Mouse (Mus musculus): ENCODE measurements around the gene Lag3.

DNA sequence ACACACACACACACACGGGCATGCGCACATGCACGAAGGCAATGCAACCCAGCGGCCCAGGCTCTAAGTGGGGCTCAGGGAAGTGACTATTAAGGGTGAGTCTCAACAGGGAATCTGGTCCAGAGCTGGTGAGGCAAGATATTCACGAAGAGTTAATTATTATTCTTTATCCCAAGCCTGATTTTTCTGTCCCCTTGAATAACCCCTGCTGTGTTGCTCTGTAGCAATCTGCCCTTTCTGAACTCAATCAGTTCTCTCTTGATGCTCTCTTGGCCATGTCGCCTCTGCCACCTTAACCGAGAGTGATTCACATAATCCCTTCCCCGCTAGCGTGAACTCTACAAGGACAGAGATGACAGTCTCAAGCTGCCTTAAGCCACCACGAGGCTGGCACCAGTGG is 28.2 kb downstream of the Lag3 start:
- no peak for TF ChIP-seq KAT2A (IDR thresholded peaks at IDR 0.05; ENCODE audit: insufficient replicate concordance, low read length)
- no peak for TF ChIP-seq MAX (IDR thresholded peaks at IDR 0.05; ENCODE audit: low read length)
- no peak for TF ChIP-seq E2F4 (IDR thresholded peaks at IDR 0.05; ENCODE audit: insufficient replicate concordance, low read depth, low read length)
- no peak for TF ChIP-seq POLR2AphosphoS2 (IDR thresholded peaks at IDR 0.05; ENCODE audit: low read depth, low read length)
- no peak for TF ChIP-seq CTCF (conservative IDR thresholded peaks at IDR 0.05 in 1 of 2, IDR thresholded peaks at IDR 0.05 in 1 of 2; ENCODE audit: low read depth in 2 of 2, low read length in 2 of 2)
- no peak for TF ChIP-seq ZNF384 (IDR thresholded peaks at IDR 0.05; ENCODE audit: low read depth, low read length)
